Mouse (Mus musculus) heart, adult 2 months (tissue): ENCODE measurements around the gene Rb1. TPM values are rescaled to one million over a fixed set of nuclear protein-coding genes. Genes with fewer than 3 reads are reported as not detected.

Experiments
- DNase-seq, 2 experiments: peaks; one replicate each; pipeline ENCODE4 v3.0.0; 2021
- H3K27ac ChIP-seq: fragments of 200-600 bp; 2 replicates; pipeline ENCODE4 v1.8.1; 2022
- H3K27me3 ChIP-seq: fragments of 200-500 bp; 2 replicates; pipeline ENCODE4 v1.6.1; 2012; ENCODE audit warnings: mild to moderate bottlenecking, low read length, inconsistent platforms, mixed read lengths; ENCODE audit not compliant: control insufficient read depth, insufficient read depth
- H3K36me3 ChIP-seq: fragments of 200-500 bp; 2 replicates; pipeline ENCODE4 v1.6.1; 2012; ENCODE audit warnings: low read length, inconsistent platforms; ENCODE audit not compliant: control insufficient read depth, insufficient read depth
- H3K4me1 ChIP-seq: fragments of 200-500 bp; 2 replicates; pipeline ENCODE4 v1.6.1; 2011; ENCODE audit warnings: low read length; ENCODE audit not compliant: control insufficient read depth, insufficient read depth
- H3K4me3 ChIP-seq: fragments of 200-600 bp; 2 replicates; pipeline ENCODE4 v1.8.1; 2022
- H3K79me2 ChIP-seq: fragments of 200-500 bp; replicated peaks from 2 replicates; pipeline ENCODE4 v1.6.1; 2012; ENCODE audit warnings: mild to moderate bottlenecking, inconsistent platforms, low read length, moderate library complexity, mixed read lengths; ENCODE audit not compliant: control insufficient read depth, insufficient read depth
- H3K9ac ChIP-seq: fragments of 200-500 bp; 2 replicates; pipeline ENCODE4 v1.6.1; 2012; ENCODE audit warnings: low read depth, mild to moderate bottlenecking, control low read depth, inconsistent platforms, low read length, mixed read lengths
- CTCF ChIP-seq: fragments of 200-600 bp; IDR thresholded peaks from 2 replicates; pipeline ENCODE4 v1.8.1; 2022; ENCODE audit warnings: antibody characterized with exemption, mild to moderate bottlenecking, moderate library complexity
- EP300 ChIP-seq: fragments of 200-500 bp; IDR thresholded peaks from 2 replicates; pipeline ENCODE4 v1.6.1; 2011; ENCODE audit warnings: low read depth, low read length, control low read depth; ENCODE audit not compliant: insufficient read depth
- POLR2A ChIP-seq: fragments of 200-500 bp; IDR thresholded peaks from 2 replicates; pipeline ENCODE4 v1.6.1; 2011; ENCODE audit warnings: mild to moderate bottlenecking, low read depth, low read length, control low read depth; ENCODE audit not compliant: insufficient read depth
- WGBS: fragments of 180-500 bp; shearing (Covaris S2); methylation state at CpG from one replicate; pipeline ENCODE4 v1.1.7; 2018; 5-methylcytosine and 5-hydroxymethylcytosine counted together
- intact Hi-C: fragments of 180-260 bp; cut with DNase I; formaldehyde crosslinking; loops from one replicate; pipeline ENCODE4 v1.15.1; 2025
- polyA plus RNA-seq: library from polyadenylated mRNA; depleted of rRNA; stranded (reverse); fragments of >200 nt; gene quantifications from 2 replicates; pipeline ENCODE4 v1.2.3, GENCODE M21; 2012
- total RNA-seq, 2 experiments: library from RNA; stranded (reverse); gene quantifications; 2 replicates each; pipeline ENCODE4 v1.2.3; 2021

Gene Rb1
- total and polyA plus RNA-seq, 3 experiments, result 5.1 to 19.2 (median 18.2) TPM

GRCm38 (mm10) chr14:73333880-73334279 lies 8.3 kb upstream of the Rb1 start:
- Histone ChIP-seq H3K9ac (no peak overlapping the region), H3K27ac (no peak overlapping the region), H3K79me2 (no peaks in the 10 kb centered on the region), H3K4me1 (peaks cover 2% of the 10 kb centered on the region), H3K4me3 (no peak overlapping the region), H3K36me3 (peaks cover 5% of the 10 kb centered on the region), H3K27me3 (no peaks in the 10 kb centered on the region)
- WGBS, result 76% methylated on average over 3 of the region's 3 CpGs
- intact Hi-C loops, result no loop called here
- TF ChIP-seq CTCF, result no peak
- no peak for TF ChIP-seq EP300
- no peak for TF ChIP-seq POLR2A
- no peak for DNase-seq

DNA sequence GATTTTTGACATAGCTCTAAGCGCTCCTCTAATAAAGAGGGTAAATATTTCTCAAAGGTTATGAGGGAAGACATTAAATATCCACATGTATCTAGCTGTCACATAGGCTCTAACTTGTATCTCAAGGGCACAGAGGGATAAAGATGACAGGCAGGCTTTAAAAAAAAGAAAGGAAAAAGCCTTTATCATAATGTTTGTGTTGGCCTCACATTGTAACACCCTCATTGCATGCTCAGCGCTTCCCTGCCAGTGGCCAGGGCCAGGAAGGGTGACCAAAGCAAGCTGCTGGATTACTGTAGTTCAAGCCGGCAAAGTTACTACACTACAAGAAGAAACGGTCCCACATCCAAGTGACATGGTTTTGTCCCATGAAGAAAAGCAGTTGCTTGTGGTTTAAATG lies 5.8 kb upstream of the Rb1 start:
- intact Hi-C loops, result no loop called here
- no peak overlapping the region for H3K4me3 ChIP-seq
- WGBS, result 61% methylated on average over 4 of the region's 4 CpGs
- H3K27ac ChIP-seq, result no peak overlapping the region
- H3K79me2 ChIP-seq, result no peaks in the 10 kb centered on the region
- no peak overlapping the region for H3K9ac ChIP-seq
- TF ChIP-seq EP300 (no peak), POLR2A (no peak), CTCF (no peak)
- H3K36me3 ChIP-seq, result peaks cover 5% of the 10 kb centered on the region
- H3K27me3 ChIP-seq, result no peaks in the 10 kb centered on the region
- no peak for DNase-seq
- H3K4me1 ChIP-seq, result peaks cover 7% of the 10 kb centered on the region

- TF ChIP-seq EP300, result no peak
- no peak for TF ChIP-seq CTCF
- no peak for TF ChIP-seq POLR2A
- no peaks in the 10 kb centered on the region for H3K27me3 ChIP-seq
- H3K27ac ChIP-seq, result no peak overlapping the region
- no peak for DNase-seq
- H3K9ac ChIP-seq, result no peak overlapping the region
- 61% methylated on average over 2 of the region's 2 CpGs for WGBS
- H3K36me3 ChIP-seq, result peaks cover 5% of the 10 kb centered on the region
- intact Hi-C loops, result loop anchor here (5.0 kb wide), 1 partner anchor 182 kb away; the partner anchor contains the start of gene Med4
- H3K79me2 ChIP-seq, result no peaks in the 10 kb centered on the region
- H3K4me1 ChIP-seq, result peaks cover 7% of the 10 kb centered on the region
- no peak overlapping the region for H3K4me3 ChIP-seq
These were observed 4.2 kb upstream of the Rb1 start for GRCm38 (mm10) chr14:73329871-73330270.

DNA sequence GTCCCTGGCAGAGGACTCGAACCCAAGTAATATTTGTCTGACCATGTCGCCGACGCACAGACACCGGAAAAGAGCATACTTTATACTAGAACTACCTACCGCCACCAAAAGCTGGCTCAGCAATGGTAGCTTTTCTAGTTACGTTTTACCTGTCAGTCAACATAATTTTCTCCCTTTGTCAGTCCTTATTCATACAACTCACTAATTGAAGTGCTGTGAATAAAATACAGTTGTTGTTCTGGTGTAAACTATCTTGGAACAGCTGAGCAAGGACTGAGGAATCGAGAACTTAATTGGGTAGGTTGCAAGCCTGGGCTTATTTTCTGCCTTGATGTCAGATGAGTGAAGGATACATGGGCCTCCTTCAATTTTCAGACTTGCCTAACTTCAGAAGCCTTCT lies 889 bp upstream of the Rb1 start:
- intact Hi-C loops, result loop anchor here (1.0 to 5.0 kb wide), 3 partner anchors 59 to 186 kb away; partner anchors contain the start of genes Itm2b and Med4
- Histone ChIP-seq H3K4me3 (peak overlapping the region; percentile 86), H3K79me2 (no peaks in the 10 kb centered on the region), H3K4me1 (peaks cover 6% of the 10 kb centered on the region), H3K27me3 (no peaks in the 10 kb centered on the region), H3K27ac (peak overlapping the region; percentile 87), H3K9ac (peak overlapping the region; percentile 99), H3K36me3 (peaks cover 3% of the 10 kb centered on the region; the same call in 1 of the 2 replicates)
- WGBS, result 4% methylated on average over 8 of the region's 8 CpGs
- no peak for TF ChIP-seq POLR2A
- TF ChIP-seq EP300, result no peak
- TF ChIP-seq CTCF, result no peak
- no peak for DNase-seq

DNA sequence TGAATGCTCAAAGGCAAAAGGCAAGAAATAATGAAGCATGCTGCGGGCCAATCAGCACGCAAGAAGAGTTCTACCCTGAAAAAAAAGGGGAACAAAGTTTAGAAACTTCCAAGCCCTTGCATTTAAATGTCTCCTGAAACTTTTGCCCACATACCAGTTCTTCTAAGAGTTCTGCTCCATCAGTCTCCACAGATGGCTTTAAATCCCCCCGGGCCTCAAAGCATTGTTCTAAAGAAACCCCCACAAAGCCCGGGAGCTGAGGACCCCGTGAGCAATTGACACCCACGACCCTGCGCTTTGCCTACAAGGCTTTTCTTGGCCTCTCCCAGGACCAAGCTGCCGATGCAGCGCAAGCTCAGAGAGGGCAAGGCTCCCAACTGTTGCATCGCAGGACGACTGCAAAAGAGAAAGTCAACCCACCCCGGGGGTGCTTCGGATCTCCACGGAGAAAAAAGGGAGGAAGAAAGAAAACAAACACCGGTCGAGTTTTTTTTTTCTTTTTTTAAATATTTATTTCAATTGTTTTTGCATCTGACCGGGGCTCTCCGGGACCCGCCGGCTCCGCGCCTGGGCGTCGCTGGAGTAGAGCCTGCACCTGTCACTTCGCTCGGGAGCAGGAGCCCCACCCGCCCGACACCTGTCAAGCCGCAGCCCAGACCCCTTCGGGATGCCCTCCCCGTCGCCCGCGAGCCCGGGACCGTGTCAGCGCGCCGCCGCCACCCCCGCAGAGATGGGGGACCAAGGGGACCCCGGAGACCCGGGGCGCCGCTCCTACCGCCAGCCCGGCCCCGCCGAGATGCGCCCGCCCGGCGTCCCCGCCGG lies 777 bp downstream of the Rb1 start:
- WGBS, result 2% methylated on average over 41 of the region's 55 CpGs
- TF ChIP-seq CTCF, result no peak
- DNase-seq, result peak; percentile 63 to 67

GRCm38 (mm10) chr14:73323965-73324364 lies 1.7 kb downstream of the Rb1 start:
- H3K27me3 ChIP-seq, result no peaks in the 10 kb centered on the region
- TF ChIP-seq EP300 (no peak), CTCF (no peak)
- intact Hi-C loops, result loop anchor here (2.0 kb wide), 1 partner anchor 85 kb away; no protein-coding TSS in a partner anchor
- H3K4me1 ChIP-seq, result peaks cover 5% of the 10 kb centered on the region
- no peak overlapping the region for H3K4me3 ChIP-seq
- no peak for DNase-seq
- no peak overlapping the region; the same call in 1 of the 2 replicates for H3K27ac ChIP-seq
- no peaks in the 10 kb centered on the region for H3K79me2 ChIP-seq
- H3K9ac ChIP-seq, result no peak overlapping the region
- H3K36me3 ChIP-seq, result peaks cover 8% of the 10 kb centered on the region
- 79% methylated on average over 2 of the region's 2 CpGs for WGBS

More for the DNA sequence above, 777 bp downstream of the Rb1 start:
- Histone ChIP-seq H3K36me3 (peaks cover 7% of the 10 kb centered on the region), H3K4me1 (peaks cover 5% of the 10 kb centered on the region), H3K79me2 (no peaks in the 10 kb centered on the region), H3K4me3 (peak overlapping the region; percentile 86), H3K27ac (peak overlapping the region; percentile 87), H3K27me3 (no peaks in the 10 kb centered on the region), H3K9ac (peak overlapping the region; percentile 99)
- intact Hi-C loops, result loop anchor here (2.0 to 5.0 kb wide), 2 partner anchors 86 to 187 kb away; partner anchors contain the start of gene Med4
